Mouse (Mus musculus) heart, postnatal 0 days (tissue): ENCODE results near the gene Usp53.

Experiments used
- CTCF ChIP-seq: IDR thresholded peaks from 2 replicates; pipeline ENCODE4 v1.5.1; 2016; ENCODE audit warnings: antibody characterized with exemption, control low read depth, low read depth
- EP300 ChIP-seq: IDR thresholded peaks from 2 replicates; pipeline ENCODE4 v1.6.1; 2016; ENCODE audit warnings: antibody characterized with exemption, low read depth

GRCm38 (mm10) chr3:122898254-122898653, 86.1 kb downstream of the Usp53 start:
- no peak for TF ChIP-seq EP300
- TF ChIP-seq CTCF = no peak
